Mouse (Mus musculus): ENCODE results near the gene Myo5c.

The Myo5c gene

GRCm38 (mm10) chr9:75231841-75232746 is at the start of gene Myo5c:
Myo5c (plus strand) TSS chr9:75232020.
- in situ Hi-C loops (cut with MboI; ENCODE audit: low sequenced_read_pairs), result no loop called here

- in situ Hi-C loops (cut with MboI; ENCODE audit: low sequenced_read_pairs), result no loop called here
Observed at GRCm38 (mm10) chr9:75187646-75188260, 44.1 kb upstream of the Myo5c start.

DNA sequence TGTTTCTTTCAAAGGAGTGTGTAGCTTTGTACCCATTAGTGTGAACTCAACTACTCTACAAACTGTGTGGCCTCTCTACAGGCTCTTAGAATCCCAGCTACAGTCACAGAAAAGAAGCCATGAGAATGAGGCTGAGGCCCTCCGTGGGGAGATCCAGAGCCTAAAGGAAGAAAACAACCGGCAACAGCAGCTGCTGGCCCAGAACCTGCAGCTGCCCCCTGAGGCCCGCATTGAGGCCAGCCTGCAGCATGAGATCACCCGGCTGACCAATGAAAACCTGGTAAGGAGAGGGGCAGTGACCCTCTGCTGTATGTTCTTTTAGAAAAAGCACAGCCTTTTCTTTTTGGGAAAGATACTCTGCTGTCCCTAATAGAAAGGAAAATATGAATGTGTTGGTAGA is 38.0 kb upstream of the Myo5c start:
- in situ Hi-C loops (cut with MboI; ENCODE audit: low sequenced_read_pairs), result no loop called here

- in situ Hi-C loops (cut with MboI; ENCODE audit: low sequenced_read_pairs), result no loop called here
Observed at GRCm38 (mm10) chr9:75196335-75196734, 35.5 kb upstream of the Myo5c start.

DNA sequence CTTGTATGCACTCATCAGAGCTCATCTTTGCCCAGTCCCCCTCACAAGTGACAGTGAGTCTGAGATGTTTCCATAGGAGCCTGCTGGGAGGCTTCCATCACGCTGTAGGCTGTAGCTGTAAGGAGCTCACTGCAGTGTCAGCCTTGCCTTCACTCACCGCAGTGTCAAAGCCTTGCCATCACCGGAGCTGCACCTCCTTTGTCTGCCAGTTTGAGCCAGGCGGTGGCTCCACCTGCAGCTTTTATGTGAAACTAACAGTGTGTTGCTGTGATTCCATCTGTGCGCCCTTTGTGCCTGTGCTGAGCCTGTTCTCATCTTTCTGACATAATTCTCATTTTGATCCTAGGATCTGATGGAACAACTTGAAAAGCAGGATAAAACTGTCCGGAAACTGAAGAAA is 34.5 kb upstream of the Myo5c start:
- in situ Hi-C loops (cut with MboI; ENCODE audit: low sequenced_read_pairs), result no loop called here

DNA sequence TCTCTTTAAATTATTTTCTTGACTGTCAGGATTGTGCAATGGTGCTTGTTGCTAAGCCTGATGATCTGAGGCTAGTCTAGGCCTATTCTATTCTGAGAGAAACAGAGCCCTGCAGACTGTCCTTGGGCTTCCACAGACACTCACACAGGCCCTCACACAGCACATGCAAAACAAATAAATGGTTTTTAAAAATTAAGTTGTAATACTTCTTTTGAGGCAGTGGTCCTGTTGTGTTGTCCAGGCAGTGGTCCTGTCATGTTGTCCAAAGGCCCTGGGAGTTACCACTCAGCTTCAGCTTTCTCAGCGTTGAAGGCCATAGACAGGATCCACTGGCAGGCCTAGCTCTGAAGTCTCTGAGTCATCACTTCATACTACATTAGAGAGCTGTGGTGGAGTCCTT is 30.3 kb upstream of the Myo5c start:
- in situ Hi-C loops (cut with MboI; ENCODE audit: low sequenced_read_pairs), result no loop called here

GRCm38 (mm10) chr9:75202036-75202435 is 29.8 kb upstream of the Myo5c start:
- in situ Hi-C loops (cut with MboI; ENCODE audit: low sequenced_read_pairs), result no loop called here

- in situ Hi-C loops (cut with MboI; ENCODE audit: low sequenced_read_pairs), result no loop called here
Observed at GRCm38 (mm10) chr9:75209246-75209645, 22.6 kb upstream of the Myo5c start.

DNA sequence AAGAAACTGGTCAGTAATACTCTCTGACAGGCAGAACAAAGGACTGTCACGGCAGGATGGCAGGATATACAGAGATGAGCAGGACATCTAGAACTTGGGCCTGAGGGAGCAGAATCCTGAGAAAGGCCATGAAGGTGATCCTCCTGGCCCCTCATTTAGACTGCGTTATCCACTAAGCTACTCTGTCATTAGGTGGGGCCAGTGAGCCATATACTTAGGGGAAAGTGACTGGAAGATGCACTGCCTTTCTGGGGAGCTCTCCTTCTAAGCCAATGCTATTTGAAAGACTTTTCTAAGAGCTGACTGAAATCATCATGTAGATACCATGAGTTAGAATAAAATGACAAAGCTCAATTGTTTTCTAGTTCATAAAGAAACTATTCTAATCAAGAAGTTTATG is 21.6 kb upstream of the Myo5c start:
- in situ Hi-C loops (cut with MboI; ENCODE audit: low sequenced_read_pairs), result no loop called here

- in situ Hi-C loops (cut with MboI; ENCODE audit: low sequenced_read_pairs), result no loop called here
Observed at GRCm38 (mm10) chr9:75214743-75215413, 16.9 kb upstream of the Myo5c start.

GRCm38 (mm10) chr9:75219942-75220341 is 11.9 kb upstream of the Myo5c start:
- in situ Hi-C loops (cut with MboI; ENCODE audit: low sequenced_read_pairs), result no loop called here

DNA sequence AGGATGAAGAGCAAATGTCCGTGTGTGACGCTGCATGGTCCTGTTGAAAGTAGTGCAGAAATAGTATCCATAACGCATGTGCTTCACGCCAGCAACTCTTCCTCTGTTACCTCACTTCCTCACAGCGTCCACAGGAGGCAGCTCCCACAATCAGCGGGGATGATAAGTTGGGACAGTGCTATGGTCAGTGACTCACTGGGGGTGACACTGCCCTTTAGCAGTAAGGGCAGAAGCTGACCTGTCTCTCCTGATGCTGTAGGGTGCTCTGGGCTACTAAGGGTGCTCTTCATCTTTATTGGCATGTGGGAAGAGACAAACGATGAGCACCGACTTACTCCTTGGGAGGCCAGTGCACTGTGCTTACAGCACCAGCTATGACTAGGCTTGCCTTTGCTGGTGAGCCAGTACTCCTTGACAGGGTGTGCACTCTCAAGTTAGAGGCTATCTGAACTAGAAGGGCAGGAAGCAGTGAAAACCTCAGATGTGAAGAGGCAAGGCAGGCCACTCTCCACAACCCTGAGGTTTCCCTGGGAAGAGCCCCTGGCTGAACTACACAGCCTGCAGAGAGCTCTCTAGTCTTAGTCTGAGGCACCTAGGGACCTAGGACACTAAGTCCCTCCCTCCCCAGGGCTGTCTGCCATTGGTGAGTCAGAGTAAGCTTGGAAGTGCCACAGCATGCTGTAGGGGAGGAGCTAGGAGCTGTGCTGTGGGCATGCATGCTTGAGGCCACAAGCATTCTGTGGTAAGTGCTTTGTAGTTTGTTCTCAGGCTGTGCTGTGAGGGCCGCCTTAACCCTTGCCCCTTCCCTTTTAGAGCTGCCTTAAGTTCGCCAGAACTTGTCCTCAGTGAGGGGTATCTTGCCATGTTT is 10.2 kb upstream of the Myo5c start:
- in situ Hi-C loops (cut with MboI; ENCODE audit: low sequenced_read_pairs), result no loop called here

GRCm38 (mm10) chr9:75232860-75233259 is 1.0 kb downstream of the Myo5c start:
- in situ Hi-C loops (cut with MboI; ENCODE audit: low sequenced_read_pairs), result no loop called here

- in situ Hi-C loops (cut with MboI; ENCODE audit: low sequenced_read_pairs), result no loop called here
Observed at GRCm38 (mm10) chr9:75234271-75234741, 2.5 kb downstream of the Myo5c start.

DNA sequence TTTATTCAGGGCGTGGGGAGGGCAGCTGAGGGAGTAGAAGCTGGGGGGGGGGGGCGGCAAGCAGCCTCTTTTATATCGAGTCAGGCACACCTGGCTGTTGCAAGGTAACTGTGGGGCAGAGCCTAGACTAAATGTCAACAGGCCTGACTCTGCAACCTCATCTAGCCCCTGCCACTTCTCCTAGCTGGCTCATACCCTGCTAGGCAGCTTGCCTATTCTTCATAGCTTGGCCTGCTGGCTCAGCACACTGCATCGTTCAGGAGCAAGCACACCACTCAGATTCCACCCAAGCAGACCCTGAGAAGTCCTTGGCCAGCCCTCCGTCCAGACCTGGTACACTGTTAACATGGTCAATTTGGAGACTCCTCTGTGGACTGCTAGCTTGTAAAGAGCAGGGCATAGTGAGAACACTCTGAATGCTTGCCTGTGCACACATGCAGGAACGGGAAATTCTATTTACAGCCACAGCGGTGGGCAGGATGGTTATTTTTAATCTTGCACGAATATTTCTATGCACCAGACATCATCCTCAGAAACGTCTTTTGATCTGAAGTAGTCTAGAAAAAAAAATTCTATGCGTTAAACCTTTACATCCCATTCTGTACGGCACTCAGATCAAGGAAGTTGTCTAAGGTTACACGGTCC is 3.3 kb downstream of the Myo5c start:
- in situ Hi-C loops (cut with MboI; ENCODE audit: low sequenced_read_pairs), result no loop called here

DNA sequence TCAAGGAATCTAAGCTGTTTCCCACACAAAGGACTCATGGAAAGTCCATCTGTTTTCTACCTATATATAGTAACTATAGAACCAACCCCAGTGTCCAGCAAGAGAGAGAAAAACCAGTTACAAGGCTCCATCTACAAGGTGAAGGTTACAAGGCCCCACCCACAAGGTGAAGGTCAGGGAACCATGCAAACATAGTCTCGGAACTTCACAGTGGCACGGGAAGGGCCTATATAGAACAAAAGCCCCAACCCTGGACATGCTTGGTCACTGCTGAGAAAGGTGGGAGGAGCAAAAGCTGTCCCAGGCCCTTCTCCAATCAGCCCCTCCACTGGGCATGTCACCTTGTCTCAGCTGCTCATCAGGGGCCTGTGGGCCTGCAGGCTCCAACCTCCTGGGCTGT is 3.9 kb downstream of the Myo5c start:
- in situ Hi-C loops (cut with MboI; ENCODE audit: low sequenced_read_pairs), result no loop called here

- in situ Hi-C loops (cut with MboI; ENCODE audit: low sequenced_read_pairs), result no loop called here
Observed at GRCm38 (mm10) chr9:75236416-75237308, 4.8 kb downstream of the Myo5c start.

DNA sequence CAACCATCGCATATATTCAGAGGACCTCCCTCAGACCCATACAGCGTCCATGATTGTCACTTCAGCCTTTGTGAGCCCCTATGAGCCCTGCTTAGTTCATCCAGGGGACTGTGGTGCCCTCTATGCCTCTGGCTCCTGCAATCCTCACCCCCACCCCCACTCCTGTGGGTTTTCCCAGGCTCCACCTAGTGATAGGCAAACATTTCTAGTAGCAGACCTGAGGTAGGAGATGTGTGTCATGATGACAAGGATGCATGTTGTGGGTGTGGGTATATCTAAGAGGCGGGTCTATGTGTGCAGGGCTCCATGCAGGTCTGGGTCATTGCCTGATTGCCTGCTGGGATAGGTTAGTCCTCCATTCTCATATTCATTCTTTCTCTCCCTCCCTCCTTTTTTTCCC is 6.4 kb downstream of the Myo5c start:
- in situ Hi-C loops (cut with MboI; ENCODE audit: low sequenced_read_pairs), result no loop called here

- in situ Hi-C loops (cut with MboI; ENCODE audit: low sequenced_read_pairs), result no loop called here
Observed at GRCm38 (mm10) chr9:75243052-75243451, 11.2 kb downstream of the Myo5c start.

Data from CH12F3 (cell line).